Comparison of ENCODE assay signal across 8 mouse cellular contexts in genomic region chr7:12880911-12881660, GRCm38 (mm10). TPM values are rescaled to one million over a fixed set of nuclear protein-coding genes. Genes with fewer than 3 reads are reported as not detected.
DNase-seq lines count a peak whose midpoint lies in the region; ATAC-seq lines count a peak whose summit lies in the region.

Zfp128 (plus strand) TSS chr7:12881177.

- peak; percentile 96 for DNase-seq in NIH3T3 (ENCODE audit: low read depth)
- peak; percentile 97 to 98 for DNase-seq in cerebellum, postnatal 10 days
- peak; percentile 93 to 95 for DNase-seq in frontal cortex, postnatal 10 days (ENCODE audit: low spot score in 2 of 2)
- peak; percentile 94 to 97 for DNase-seq in layer of hippocampus, postnatal 14 days (ENCODE audit: low spot score in 2 of 2)
- DNase-seq in lung, postnatal 14 days, result peak; percentile 93
- peak; percentile 92 for DNase-seq in retina, adult 2 months (ENCODE audit: low read depth, low spot score)
- DNase-seq in thymus, postnatal 36 days, result peak; percentile 89 to 91

- peaks cover 14% of the 10 kb centered on the region for H3K4me1 ChIP-seq in hindbrain, embryonic 12.5 days

- no peaks in the 10 kb centered on the region for H3K27me3 ChIP-seq in hindbrain, embryonic 12.5 days

- H3K9me3 ChIP-seq in hindbrain, embryonic 12.5 days (replicated peaks), result no peaks in the 10 kb centered on the region

- H3K4me3 ChIP-seq in hindbrain, embryonic 12.5 days, result peak within 1 kb of the TSS; percentile 72

- WGBS in hindbrain, embryonic 12.5 days, result under 1% methylated on average over 35 of the region's 35 CpGs

- H3K27ac ChIP-seq in hindbrain, embryonic 12.5 days, result no peak within 1 kb of the TSS

- ATAC-seq in hindbrain, embryonic 12.5 days (ENCODE audit: low FRiP score), result peak; percentile 99

- H3K9ac ChIP-seq in hindbrain, embryonic 12.5 days, result peak within 1 kb of the TSS; percentile 78

- H3K4me2 ChIP-seq in hindbrain, embryonic 12.5 days (replicated peaks), result peak within 1 kb of the TSS; percentile 72

- peaks cover 20% of the 10 kb centered on the region for H3K36me3 ChIP-seq in hindbrain, embryonic 12.5 days

RNA-seq across cellular contexts. Expression of gene Zfp128, which starts in this region (rescaled TPM):
- polyA plus RNA-seq in hindbrain, embryonic 12.5 days (2016; fragmentation: Nextera tagmentation; extraction: Ambion mirVana), result 6.2 and 6.4 TPM in 2 replicates
- total RNA-seq in layer of hippocampus, postnatal 14 days (2021), result 1 to 10 TPM; 6.2 to 7.3 TPM
